Mouse (Mus musculus): ENCODE data around the gene Bcl2a1d. TPM values are rescaled to one million over a fixed set of nuclear protein-coding genes. Genes with fewer than 3 reads are reported as not detected.
"Not testable (repeated sequence)": the region's sequence is repeated elsewhere in the genome, so short reads cannot be mapped to it uniquely, and the experiment has no call there.

Gene Bcl2a1d
- polyA plus RNA-seq, 1 experiment from 2014 or later, result not detected

DNA sequence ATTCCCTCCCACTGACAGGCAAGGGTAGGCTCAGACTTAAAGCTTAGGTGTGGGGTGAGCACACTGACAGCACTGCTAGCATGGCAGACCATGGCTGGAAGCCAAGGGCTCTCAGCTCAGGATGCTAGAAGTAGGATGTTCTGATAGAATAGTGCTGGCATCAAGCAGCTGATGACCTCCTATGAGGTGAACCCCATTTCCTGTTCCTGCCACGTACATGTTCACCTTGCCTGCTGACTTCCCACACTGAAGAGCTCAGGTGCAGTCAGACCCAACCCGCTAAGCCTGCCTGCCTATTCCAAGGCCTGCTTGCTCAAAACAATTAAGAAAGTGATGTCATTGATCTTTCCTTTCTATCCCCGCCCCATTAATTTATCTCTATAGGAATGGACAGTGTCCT, 42.3 kb downstream of the Bcl2a1d start:
- not testable (repeated sequence) for H3K27ac ChIP-seq (replicated peaks); H3K36me3 ChIP-seq; H3K9me3 ChIP-seq (replicated peaks); H3K4me1 ChIP-seq; H3K9ac ChIP-seq; H3K27me3 ChIP-seq; H3K4me3 ChIP-seq (replicated peaks); ATAC-seq (ENCODE audit: insufficient number of reproducible peaks, low FRiP score, low TSS enrichment, low read depth); H3K4me2 ChIP-seq (replicated peaks)
- WGBS, result 91% methylated on average over 3 of the region's 3 CpGs

DNA sequence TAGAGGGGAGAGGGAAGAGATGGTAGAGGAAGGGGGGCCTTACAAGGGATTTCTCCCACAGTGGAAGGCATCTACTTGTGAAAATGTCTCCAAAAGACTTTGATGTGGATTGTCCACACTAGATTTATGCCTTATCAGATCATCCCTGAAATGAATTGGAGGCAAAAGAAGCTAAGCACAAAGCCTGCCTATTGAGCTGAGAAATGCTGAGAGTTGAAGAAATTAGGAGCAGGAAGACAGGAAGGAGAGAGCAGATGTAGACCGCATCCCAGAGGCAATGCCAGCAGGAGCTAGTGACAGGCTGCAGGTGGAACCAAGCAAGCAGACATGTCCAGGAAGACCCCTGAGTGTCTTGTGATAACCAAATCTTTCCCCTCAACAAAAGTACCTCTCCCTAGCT, 45.0 kb downstream of the Bcl2a1d start:
- H3K9me3 ChIP-seq (replicated peaks); ATAC-seq (ENCODE audit: insufficient number of reproducible peaks, low FRiP score, low TSS enrichment, low read depth); H3K36me3 ChIP-seq; H3K4me2 ChIP-seq (replicated peaks); H3K9ac ChIP-seq; H3K27ac ChIP-seq (replicated peaks); H3K4me1 ChIP-seq; H3K4me3 ChIP-seq (replicated peaks); H3K27me3 ChIP-seq: not testable (repeated sequence)
- WGBS, result 88% methylated on average over 1 of the region's 1 CpGs

Other genes with a start within 250 kb of the Bcl2a1d start
- gene Syncrip, start 249.3 kb downstream of the Bcl2a1d start, polyA plus RNA-seq (2015; fragmentation: Nextera tagmentation; extraction: Ambion mirVana), result 83.1 and 86.0 TPM in 2 replicates
- 12.8 and 14.1 TPM in 2 replicates for gene Zfp949, start 183.9 kb downstream of the Bcl2a1d start, polyA plus RNA-seq (2015; fragmentation: Nextera tagmentation; extraction: Ambion mirVana)
- not detected in 2 replicates for gene Trim43a, start 151.0 kb downstream of the Bcl2a1d start, polyA plus RNA-seq (2015; fragmentation: Nextera tagmentation; extraction: Ambion mirVana)
- gene Mthfsl, start 11.6 kb downstream of the Bcl2a1d start, polyA plus RNA-seq (2015; fragmentation: Nextera tagmentation; extraction: Ambion mirVana), result 34.1 and 40.2 TPM in 2 replicates
- gene Trim43c, start 107.2 kb upstream of the Bcl2a1d start, polyA plus RNA-seq (2015; fragmentation: Nextera tagmentation; extraction: Ambion mirVana), result 0.13 TPM in 1 of 2 replicates, not detected in the other
- 0.63 and 0.81 TPM in 2 replicates for gene Bcl2a1a, start 225.0 kb upstream of the Bcl2a1d start, polyA plus RNA-seq (2015; fragmentation: Nextera tagmentation; extraction: Ambion mirVana)

Data from embryonic facial prominence, embryonic 15.5 days (tissue).